Comparison of ENCODE assay signal across 9 mouse cellular contexts in the genomic region with DNA sequence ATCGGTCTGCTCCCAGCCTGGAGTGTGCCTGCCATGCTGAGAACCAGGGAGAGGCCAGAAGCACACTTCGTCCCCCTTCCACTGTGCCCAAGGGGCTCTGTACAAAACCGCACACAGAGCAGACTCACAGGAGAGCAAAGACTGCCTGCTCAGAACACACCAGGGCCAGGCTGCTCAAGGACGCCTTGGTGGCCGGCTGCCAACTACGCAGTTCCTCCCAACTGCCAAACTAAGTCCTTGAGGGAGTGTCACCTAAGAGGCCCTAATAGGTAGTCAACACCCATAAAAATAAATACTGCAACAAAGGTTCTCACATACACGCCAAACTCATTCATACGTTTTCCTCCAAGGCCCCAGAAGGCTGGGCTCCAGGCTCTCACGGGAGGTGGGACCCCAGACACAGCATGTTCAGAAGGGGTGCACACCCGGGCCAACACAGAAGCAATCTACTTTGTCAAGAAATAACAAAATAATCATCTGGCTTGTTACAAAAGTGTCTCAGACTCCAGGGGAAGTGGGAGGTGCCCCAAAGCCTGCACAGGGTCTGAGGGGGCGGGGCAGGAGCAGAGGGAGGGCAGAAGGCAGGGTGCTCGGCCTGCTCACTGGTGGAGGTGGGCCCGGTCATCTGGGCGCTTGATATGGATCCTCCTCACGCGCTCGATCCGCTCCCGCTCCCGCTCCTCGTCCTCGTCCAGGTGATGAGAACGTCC. TPM values are rescaled to one million over a fixed set of nuclear protein-coding genes. Genes with fewer than 3 reads are reported as not detected.
A peak's percentile ranks its signal among the peaks of the same experiment; 100 is the strongest.
DNase-seq lines count a peak whose midpoint lies in the region; TF ChIP-seq lines count a peak whose summit lies in the region.
"Had no signal": no experiment of that assay in that cellular context is flagged by ENCODE, and none has a peak within 500 bp of the region (broad histone marks: within the 10 kb centered on the region; RNA-seq: fewer than 3 reads in every experiment).

No protein-coding gene starts in this region.

- no peak overlapping the region for H3K27ac ChIP-seq in kidney, adult 2 months (ENCODE audit: insufficient read depth, low read depth, low read length)
- H3K27ac ChIP-seq in layer of hippocampus, adult 2 months: no peak overlapping the region
- H3K27ac ChIP-seq: hindbrain, embryonic 13.5 days had no signal

- 67% methylated on average over 23 of the region's 23 CpGs for WGBS in kidney, adult 2 months

- DNase-seq in kidney, adult 2 months: peak; percentile 62
- DNase-seq in kidney, adult 9 months: no peak
- DNase-seq in adrenal gland, postnatal 36 days: peak; percentile 65 to 77
- peak; percentile 53 for DNase-seq in kidney, postnatal 14 days
- peak; percentile 52 for DNase-seq in ovary, postnatal 14 days (ENCODE audit: low spot score)
- no peak for DNase-seq in neural tube, embryonic 10.5 days (ENCODE audit: extremely low spot score, low spot score)
- no peak for DNase-seq in layer of hippocampus, adult 2 months (ENCODE audit: low spot score in 2 of 2)
- DNase-seq in thymus, postnatal 36 days: no peak

- no peak for TF ChIP-seq CTCF in kidney, adult 2 months (conservative IDR thresholded peaks at IDR 0.05; ENCODE audit: insufficient read depth, insufficient read length, low read depth, low read length)
- TF ChIP-seq CTCF in layer of hippocampus, adult 2 months (conservative IDR thresholded peaks at IDR 0.05): no peak

- H3K4me3 ChIP-seq in kidney, adult 2 months (ENCODE audit: insufficient read depth, low read depth, low read length): no peak overlapping the region
- H3K4me3 ChIP-seq in layer of hippocampus, adult 2 months: no peak overlapping the region
- H3K4me3 ChIP-seq: hindbrain, embryonic 13.5 days had no signal

- H3K36me3 ChIP-seq in kidney, adult 2 months (ENCODE audit: control insufficient read depth, insufficient read depth, low read length): no peaks in the 10 kb centered on the region

- peaks cover 5% of the 10 kb centered on the region; the same call in 1 of the 2 replicates for H3K4me1 ChIP-seq in kidney, adult 2 months (ENCODE audit: control insufficient read depth, insufficient read depth, low read length)

- TF ChIP-seq POLR2A in kidney, adult 2 months (IDR thresholded peaks at IDR 0.05; ENCODE audit: low read depth, low read length): no peak

- H3K27me3 ChIP-seq in kidney, adult 2 months (replicated peaks; ENCODE audit: control insufficient read depth, insufficient read depth, low read length): no peaks in the 10 kb centered on the region
- H3K27me3 ChIP-seq: hindbrain, embryonic 13.5 days had no signal

RNA-seq across cellular contexts. Expression of gene Kctd10, which starts 15.1 kb away (rescaled TPM):
- polyA plus RNA-seq in kidney, adult 2 months (2012; rRNA removed): 63.5 and 63.8 TPM in 2 replicates
- total RNA-seq in adrenal gland, postnatal 36 days (2021): 10 to 100 TPM; 62.7 to 71.9 TPM
- total RNA-seq in layer of hippocampus, adult 2 months (2021): 10 to 100 TPM; 51.5 to 51.7 TPM

RNA-seq across cellular contexts. Expression of gene Ube3b, which starts 15.2 kb away (rescaled TPM):
- polyA plus RNA-seq in kidney, adult 2 months (2012; rRNA removed): 70.9 and 81.9 TPM in 2 replicates
- 10 to 100 TPM; 60.3 to 79.0 TPM for total RNA-seq in adrenal gland, postnatal 36 days (2021)
- 10 to 100 TPM; 80.8 to 85.6 TPM for total RNA-seq in layer of hippocampus, adult 2 months (2021)

Comparison
In these comparisons a context has a peak if more than half of its experiments do, and no peak if none do; other contexts are left out.
1. DNase-seq: peak in kidney, adult 2 months (single experiment), adrenal gland, postnatal 36 days (2 of 2), kidney, postnatal 14 days (single experiment) and ovary, postnatal 14 days (single experiment); none in kidney, adult 9 months (single experiment), neural tube, embryonic 10.5 days (single experiment), layer of hippocampus, adult 2 months (0 of 2) and thymus, postnatal 36 days (0 of 2).